Mouse (Mus musculus) neural tube, embryonic 14.5 days (tissue): ENCODE data around the gene Klhl3. TPM values are rescaled to one million over a fixed set of nuclear protein-coding genes. Genes with fewer than 3 reads are reported as not detected.

ENCODE experiments used
- ATAC-seq: fragments of 200-750 bp; cut with Nextera tagmentation; 2 replicates; pipeline ENCODE4 v1.8.0; 2017; ENCODE audit warnings: low read depth, mild to moderate bottlenecking, moderate TSS enrichment, moderate library complexity
- H3K27ac ChIP-seq: fragments of 300-500 bp; sonication (generic); 2 replicates; pipeline ENCODE4 v1.5.1; 2014; ENCODE audit warnings: low read depth, mild to moderate bottlenecking, control low read depth, low read length, moderate library complexity, mixed read lengths
- H3K27me3 ChIP-seq: fragments of 300-500 bp; sonication (generic); 2 replicates; pipeline ENCODE4 v1.6.1; 2014; ENCODE audit warnings: low read length; ENCODE audit not compliant: control insufficient read depth, insufficient read depth
- H3K36me3 ChIP-seq: fragments of 300-500 bp; sonication (generic); 2 replicates; pipeline ENCODE4 v1.6.1; 2014; ENCODE audit warnings: low read length, mixed read lengths; ENCODE audit not compliant: control insufficient read depth, insufficient read depth
- H3K4me1 ChIP-seq: fragments of 300-500 bp; sonication (generic); 2 replicates; pipeline ENCODE4 v1.6.1; 2014; ENCODE audit warnings: low read length; ENCODE audit not compliant: control insufficient read depth, insufficient read depth
- H3K4me2 ChIP-seq: fragments of 300-500 bp; sonication (generic); 2 replicates; pipeline ENCODE4 v1.6.1; 2014; ENCODE audit warnings: mild to moderate bottlenecking, low read depth, low read length, control low read depth
- H3K4me3 ChIP-seq: fragments of 300-500 bp; sonication (generic); 2 replicates; pipeline ENCODE4 v1.5.1; 2014; ENCODE audit warnings: low read depth, low read length, control low read depth, mixed read lengths
- H3K9ac ChIP-seq: fragments of 300-500 bp; sonication (generic); replicated peaks from 2 replicates; pipeline ENCODE4 v1.6.1; 2014; ENCODE audit warnings: low read depth, mild to moderate bottlenecking, control low read depth, low read length, mixed read lengths
- H3K9me3 ChIP-seq: fragments of 300-500 bp; sonication (generic); 2 replicates; pipeline ENCODE4 v1.6.1; 2016; ENCODE audit warnings: low read length; ENCODE audit not compliant: control insufficient read depth
- WGBS: fragments of 180-500 bp; shearing (Covaris S2); extraction: QIAGEN DNeasy Blood & Tissue Kit; methylation state at CpG from one replicate; pipeline ENCODE4 v1.1.7; 2014; 5-methylcytosine and 5-hydroxymethylcytosine counted together
- polyA plus RNA-seq: library from polyadenylated mRNA; unstranded; fragments of >200 nt; fragmentation: Nextera tagmentation; extraction: Ambion mirVana; gene quantifications from 2 replicates; pipeline ENCODE4 v1.2.1, GENCODE M21; 2014

The Klhl3 gene
- 15.2 and 17.6 TPM in 2 replicates for polyA plus RNA-seq

- peak; percentile 87 for ATAC-seq
- WGBS = under 1% methylated on average over 35 of the region's 35 CpGs
- H3K36me3 ChIP-seq = no peaks in the 10 kb centered on the region
Observed at GRCm38 (mm10) chr13:58113061-58113900, at the start of gene Klhl3. Klhl3 (minus strand) TSS chr13:58113592.

DNA sequence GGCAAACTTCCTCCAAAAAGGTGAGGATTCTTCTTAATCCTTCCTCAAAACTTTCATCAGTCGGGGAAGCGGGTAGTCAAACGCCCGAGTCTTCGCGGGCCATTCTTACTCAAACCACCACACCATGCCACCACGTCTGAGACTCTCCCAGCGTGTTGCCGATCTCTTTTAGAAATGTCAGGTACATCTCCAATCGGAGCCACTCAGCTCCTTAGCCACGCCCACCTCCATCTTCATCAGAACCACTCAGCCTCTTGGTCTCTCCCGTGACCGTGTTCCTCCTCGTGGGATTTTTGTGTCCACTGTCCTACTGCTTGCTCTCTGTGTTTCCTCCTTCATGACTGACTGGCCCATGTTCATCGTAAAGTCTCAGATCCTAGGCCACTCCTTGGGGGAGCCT lies 47.4 kb upstream of the Klhl3 start:
- no peak overlapping the region for H3K4me3 ChIP-seq
- H3K36me3 ChIP-seq = peaks cover 20% of the 10 kb centered on the region
- 0 out of 2 replicates have a peak, but pooled peaks cover 3% of the 10 kb centered on the region for H3K4me1 ChIP-seq
- ATAC-seq = no peak
- H3K27me3 ChIP-seq = no peaks in the 10 kb centered on the region
- H3K9ac ChIP-seq = no peak overlapping the region
- no peak overlapping the region for H3K27ac ChIP-seq
- 96% methylated on average over 15 of the region's 15 CpGs for WGBS
- H3K9me3 ChIP-seq = no peaks in the 10 kb centered on the region
- H3K4me2 ChIP-seq = no peak overlapping the region

More at GRCm38 (mm10) chr13:58113061-58113900, at the start of gene Klhl3:
- Histone ChIP-seq H3K4me1 (peaks cover 17% of the 10 kb centered on the region), H3K9ac (peak within 1 kb of the TSS; percentile 67), H3K27ac (peak within 1 kb of the TSS; percentile 92), H3K27me3 (no peaks in the 10 kb centered on the region), H3K4me2 (peak within 1 kb of the TSS; percentile 90), H3K9me3 (no peaks in the 10 kb centered on the region), H3K4me3 (peak within 1 kb of the TSS; percentile 44)

DNA sequence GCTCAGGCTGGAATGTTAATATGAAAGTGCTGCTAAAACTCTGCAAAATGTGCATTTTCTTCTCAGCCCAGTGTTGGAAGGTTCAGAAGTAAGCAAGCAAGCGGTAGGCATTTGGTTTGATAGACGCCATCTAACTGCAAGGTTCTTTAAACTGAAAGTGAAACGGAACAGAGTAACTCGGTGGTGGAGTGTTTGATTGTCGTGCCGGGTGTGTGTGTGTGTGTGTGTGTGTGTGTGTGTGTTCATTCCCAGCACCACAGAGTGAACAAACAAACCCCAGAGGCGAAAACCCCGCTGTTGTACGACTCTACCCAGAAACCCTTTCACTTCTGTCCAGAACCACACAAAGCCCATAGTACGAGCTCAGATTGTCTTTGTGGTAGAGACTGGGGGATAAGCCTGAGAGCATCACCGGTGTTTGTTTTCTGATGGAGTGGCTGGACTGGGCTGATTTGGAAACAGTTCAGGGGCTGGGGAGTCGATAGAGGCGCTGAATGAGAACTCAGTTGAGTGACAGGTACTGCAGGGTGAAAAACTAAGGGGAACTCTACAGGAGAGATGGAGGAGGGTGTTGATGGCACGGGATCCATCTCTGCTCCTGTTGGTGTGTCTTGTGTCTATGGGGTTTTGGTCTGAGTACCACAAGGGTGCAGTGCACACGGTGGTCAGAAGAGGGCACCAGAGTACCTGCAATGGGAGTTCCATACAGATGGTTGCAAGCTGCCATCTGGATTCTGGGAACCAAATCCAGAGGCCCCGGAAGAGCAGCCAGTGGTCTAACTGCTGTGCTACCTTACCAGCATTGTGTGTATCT lies 44.9 kb upstream of the Klhl3 start:
- Histone ChIP-seq H3K4me2 (peak overlapping the region; percentile 92), H3K4me1 (0 out of 2 replicates have a peak, but pooled peaks cover 3% of the 10 kb centered on the region), H3K27me3 (no peaks in the 10 kb centered on the region), H3K4me3 (peak overlapping the region; percentile 82), H3K36me3 (peaks cover 15% of the 10 kb centered on the region), H3K9ac (peak overlapping the region; percentile 88; the same call in 1 of the 2 replicates), H3K9me3 (no peaks in the 10 kb centered on the region), H3K27ac (peak overlapping the region; percentile 67; the same call in 1 of the 2 replicates)
- 8% methylated on average over 16 of the region's 16 CpGs for WGBS
- ATAC-seq = peak; percentile 67; the same call in 1 of the 2 replicates

DNA sequence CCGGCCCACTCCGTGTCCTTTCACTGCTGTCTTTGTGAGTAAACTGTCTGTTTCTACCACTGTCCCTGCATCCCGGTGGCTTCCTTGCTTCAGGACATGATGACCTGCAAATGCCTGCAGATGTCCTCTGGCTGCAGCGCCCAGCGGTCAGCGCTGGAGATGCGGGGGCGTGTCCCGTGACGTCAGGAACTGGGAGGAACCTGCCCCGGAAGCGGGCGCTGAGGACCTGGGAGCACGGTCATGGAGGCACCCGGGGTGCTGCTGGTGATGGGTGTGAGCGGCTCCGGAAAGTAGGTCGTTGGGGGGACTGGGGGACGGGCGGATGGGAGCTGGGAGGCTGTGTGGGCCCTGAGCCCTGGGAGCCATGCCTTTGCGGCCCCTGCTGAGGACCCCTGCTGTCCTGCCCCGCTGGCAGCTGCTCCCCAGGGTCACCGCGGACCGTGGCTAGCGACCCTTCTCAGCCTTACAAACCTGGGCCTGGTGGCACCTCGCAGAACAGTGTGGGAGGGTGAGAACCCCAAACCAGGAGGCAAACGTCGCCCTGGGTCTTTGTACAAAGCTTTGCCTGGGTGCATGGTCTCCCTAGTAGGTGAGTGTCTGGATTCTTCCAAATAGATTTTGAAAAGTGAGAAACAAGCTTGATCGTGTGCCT lies 44.2 kb upstream of the Klhl3 start, which contains the start of gene Idnk:
Gene Idnk (plus strand): TSS at position 203 of the 652 bp plus-strand sequence.
- Histone ChIP-seq H3K27me3 (no peaks in the 10 kb centered on the region), H3K4me3 (peak within 1 kb of the TSS; percentile 82), H3K4me1 (0 out of 2 replicates have a peak, but pooled peaks cover 3% of the 10 kb centered on the region), H3K36me3 (peaks cover 15% of the 10 kb centered on the region), H3K9me3 (no peaks in the 10 kb centered on the region), H3K9ac (peak within 1 kb of the TSS; percentile 88), H3K27ac (peak within 1 kb of the TSS; percentile 67), H3K4me2 (peak within 1 kb of the TSS; percentile 92)
- peak; percentile 90 for ATAC-seq
- under 1% methylated on average over 30 of the region's 30 CpGs for WGBS

DNA sequence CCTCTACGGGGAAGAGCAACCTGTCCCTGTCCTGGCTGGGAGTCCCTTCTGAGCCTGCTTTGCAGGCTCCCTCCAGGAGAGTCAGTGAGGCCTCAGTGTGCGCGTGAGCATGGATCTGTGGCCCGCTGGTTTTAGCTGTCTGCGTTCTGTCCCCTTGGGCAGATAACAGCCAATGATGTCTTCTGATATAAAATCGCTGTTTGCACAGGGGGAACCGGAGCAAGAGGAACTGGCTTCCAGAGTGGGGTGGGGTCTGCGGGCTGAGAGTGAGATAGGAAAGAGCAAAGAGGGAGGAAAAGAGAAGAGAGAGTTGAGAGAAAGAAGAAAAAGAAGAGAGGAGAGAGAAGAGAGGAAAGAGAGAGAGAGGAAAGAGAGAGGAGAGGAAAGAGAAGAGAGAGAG lies 43.6 kb upstream of the Klhl3 start:
- H3K4me1 ChIP-seq = 0 out of 2 replicates have a peak, but pooled peaks cover 3% of the 10 kb centered on the region
- peak overlapping the region; percentile 82 for H3K4me3 ChIP-seq
- peak overlapping the region; percentile 88 for H3K9ac ChIP-seq
- H3K36me3 ChIP-seq = peaks cover 15% of the 10 kb centered on the region
- peak overlapping the region; percentile 67 for H3K27ac ChIP-seq
- no peaks in the 10 kb centered on the region for H3K27me3 ChIP-seq
- ATAC-seq = no peak
- H3K9me3 ChIP-seq = no peaks in the 10 kb centered on the region
- 20% methylated on average over 8 of the region's 8 CpGs for WGBS
- peak overlapping the region; percentile 92 for H3K4me2 ChIP-seq

DNA sequence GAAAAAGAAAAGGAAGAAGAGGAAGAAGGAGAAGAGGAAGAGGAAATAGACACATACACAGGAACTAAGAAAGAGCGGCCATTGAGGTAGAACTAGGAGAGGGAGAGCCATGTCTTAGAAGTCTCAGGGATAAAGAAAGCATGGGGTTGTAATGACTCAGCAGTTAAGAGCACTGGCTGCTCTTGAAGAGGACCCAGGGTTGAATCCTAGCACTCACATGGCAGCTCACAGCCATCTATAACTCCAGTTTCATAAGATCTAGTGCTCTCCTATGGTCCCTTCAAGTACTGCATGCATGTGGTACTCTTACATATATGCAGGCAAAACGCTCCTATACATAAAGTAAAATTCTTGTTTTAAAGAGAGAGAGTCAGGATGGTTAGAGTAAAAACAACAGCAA lies 42.6 kb upstream of the Klhl3 start:
- ATAC-seq = no peak
- 90% methylated on average over 2 of the region's 2 CpGs for WGBS

GRCm38 (mm10) chr13:58150442-58150841 lies 37.0 kb upstream of the Klhl3 start:
- Histone ChIP-seq H3K4me3 (no peak overlapping the region), H3K4me1 (no peaks in the 10 kb centered on the region), H3K9me3 (no peaks in the 10 kb centered on the region), H3K4me2 (no peak overlapping the region), H3K27me3 (no peaks in the 10 kb centered on the region), H3K27ac (no peak overlapping the region), H3K9ac (no peak overlapping the region), H3K36me3 (no peaks in the 10 kb centered on the region)
- WGBS = 83% methylated on average over 11 of the region's 11 CpGs
- ATAC-seq = no peak

More for the DNA sequence above, 42.6 kb upstream of the Klhl3 start:
- H3K27ac ChIP-seq = no peak overlapping the region
- peaks cover 11% of the 10 kb centered on the region for H3K36me3 ChIP-seq
- no peaks in the 10 kb centered on the region for H3K9me3 ChIP-seq
- no peak overlapping the region for H3K9ac ChIP-seq
- no peaks in the 10 kb centered on the region for H3K27me3 ChIP-seq
- H3K4me3 ChIP-seq = no peak overlapping the region
- no peak overlapping the region for H3K4me2 ChIP-seq
- H3K4me1 ChIP-seq = 0 out of 2 replicates have a peak, but pooled peaks cover 3% of the 10 kb centered on the region

- no peaks in the 10 kb centered on the region for H3K4me1 ChIP-seq
- no peaks in the 10 kb centered on the region for H3K9me3 ChIP-seq
- no peak overlapping the region for H3K4me3 ChIP-seq
- H3K4me2 ChIP-seq = no peak overlapping the region
- WGBS = 94% methylated on average over 3 of the region's 3 CpGs
- ATAC-seq = no peak
- H3K27me3 ChIP-seq = no peaks in the 10 kb centered on the region
- H3K9ac ChIP-seq = no peak overlapping the region
- H3K36me3 ChIP-seq = no peaks in the 10 kb centered on the region
- no peak overlapping the region for H3K27ac ChIP-seq
Observed at GRCm38 (mm10) chr13:58149629-58150028, 36.2 kb upstream of the Klhl3 start.
